ENCODE assay signal across 25 mouse cellular contexts in genomic region chr2:150995324-150995723, GRCm38 (mm10).
"Had no signal": no experiment of that assay in that cellular context is flagged by ENCODE, and none has a peak within 500 bp of the region (broad histone marks: within the 10 kb centered on the region; RNA-seq: fewer than 3 reads in every experiment).

No protein-coding gene starts in this region.

- H3K9me3 ChIP-seq: heart, embryonic 13.5 days; heart, embryonic 15.5 days; hindbrain, embryonic 10.5 days; hindbrain, embryonic 12.5 days; intestine, embryonic 15.5 days; limb, embryonic 12.5 days; liver, embryonic 13.5 days had no signal

- H3K27me3 ChIP-seq: heart, embryonic 13.5 days; heart, embryonic 15.5 days; hindbrain, embryonic 12.5 days; intestine, embryonic 15.5 days; limb, embryonic 12.5 days; liver, embryonic 13.5 days had no signal

- ATAC-seq: forebrain, embryonic 16.5 days; hindbrain, embryonic 16.5 days; inflammation-experienced regulatory T-cells, adult 6 months; intestine, embryonic 15.5 days; intestine, postnatal 0 days had no signal

- H3K4me3 ChIP-seq: gastrocnemius, adult 2 months; heart, embryonic 13.5 days; heart, embryonic 15.5 days; hindbrain, embryonic 10.5 days; hindbrain, embryonic 12.5 days; intestine, embryonic 15.5 days; layer of hippocampus, adult 2 months; left cerebral cortex, adult 2 months; limb, embryonic 12.5 days; liver, embryonic 13.5 days had no signal

- H3K9ac ChIP-seq: heart, embryonic 13.5 days; heart, embryonic 15.5 days; hindbrain, embryonic 12.5 days; hindbrain, embryonic 14.5 days; intestine, embryonic 15.5 days; limb, embryonic 12.5 days; liver, embryonic 13.5 days had no signal

- H3K27ac ChIP-seq: gastrocnemius, adult 2 months; heart, embryonic 13.5 days; heart, embryonic 15.5 days; hindbrain, embryonic 10.5 days; hindbrain, embryonic 12.5 days; hindbrain, embryonic 14.5 days; intestine, embryonic 15.5 days; layer of hippocampus, adult 2 months; left cerebral cortex, adult 2 months; limb, embryonic 12.5 days; liver, embryonic 13.5 days had no signal

- H3K4me2 ChIP-seq: heart, embryonic 13.5 days; heart, embryonic 15.5 days; hindbrain, embryonic 12.5 days; hindbrain, embryonic 14.5 days; intestine, embryonic 15.5 days; limb, embryonic 12.5 days; liver, embryonic 13.5 days had no signal

- H3K36me3 ChIP-seq: heart, embryonic 13.5 days; heart, embryonic 15.5 days; hindbrain, embryonic 12.5 days; intestine, embryonic 15.5 days; limb, embryonic 12.5 days; liver, embryonic 13.5 days had no signal

- DNase-seq: gastrocnemius, adult 2 months; gastrocnemius, postnatal 10 days; gastrocnemius, postnatal 25 days; heart, postnatal 14 days; heart, postnatal 4 days; kidney, adult 18-20 months; kidney, adult 8-10 months; kidney, postnatal 10 days; kidney, postnatal 25 days; kidney, postnatal 4 days; liver; liver, embryonic 13.5 days had no signal
